Mouse (Mus musculus): Measurements from ENCODE around the gene Sf3b1.

GRCm38 (mm10) chr1:55075652-55076394 lies 48.5 kb upstream of the Sf3b1 start:
- TF ChIP-seq CTCF (IDR thresholded peaks at IDR 0.05; ENCODE audit: low read depth, low read length) (no peak), GATA1 (IDR thresholded peaks at IDR 0.05; ENCODE audit: borderline replicate concordance, low read length) (no peak)

Measured in G1E (cell line).